Mouse (Mus musculus) thymus, postnatal 4 days (tissue): Measurements from ENCODE around the gene Ocrl.

Experiments
- DNase-seq: peaks from one replicate; pipeline ENCODE4 v3.0.0; 2021

The Ocrl gene

GRCm38 (mm10) chrX:47912306-47912792 lies at the start of gene Ocrl:
Gene Ocrl (plus strand): TSS chrX:47912387.
- DNase-seq = peak; percentile 79

GRCm38 (mm10) chrX:47880052-47880451 lies 32.1 kb upstream of the Ocrl start:
- peak; percentile 6 for DNase-seq

- no peak for DNase-seq
Observed at GRCm38 (mm10) chrX:47882813-47883212, 29.4 kb upstream of the Ocrl start.

GRCm38 (mm10) chrX:47887401-47887800 lies 24.8 kb upstream of the Ocrl start:
- no peak for DNase-seq

- DNase-seq = peak; percentile 3
Observed at GRCm38 (mm10) chrX:47891243-47891906, 20.8 kb upstream of the Ocrl start.

- DNase-seq = peak; percentile 4
Observed at GRCm38 (mm10) chrX:47891907-47892430, 20.2 kb upstream of the Ocrl start.

- DNase-seq = peak; percentile 4
Observed at GRCm38 (mm10) chrX:47892431-47893024, 19.7 kb upstream of the Ocrl start, which contains the start of gene Smarca1. Gene Smarca1 (minus strand): TSS chrX:47892974.

- peak; percentile 8 for DNase-seq
Observed at GRCm38 (mm10) chrX:47912904-47913542, 836 bp downstream of the Ocrl start.

- DNase-seq = no peak
Observed at GRCm38 (mm10) chrX:47913543-47913938, 1.4 kb downstream of the Ocrl start.

GRCm38 (mm10) chrX:47916831-47917230 lies 4.6 kb downstream of the Ocrl start:
- DNase-seq = no peak

GRCm38 (mm10) chrX:47920541-47920940 lies 8.4 kb downstream of the Ocrl start:
- DNase-seq = no peak

- no peak for DNase-seq
Observed at GRCm38 (mm10) chrX:47927981-47928380, 15.8 kb downstream of the Ocrl start.

- no peak for DNase-seq
Observed at GRCm38 (mm10) chrX:47930449-47930848, 18.3 kb downstream of the Ocrl start.

- no peak for DNase-seq
Observed at GRCm38 (mm10) chrX:47934352-47934751, 22.2 kb downstream of the Ocrl start.

- DNase-seq = no peak
Observed at GRCm38 (mm10) chrX:47936885-47937284, 24.7 kb downstream of the Ocrl start.

- no peak for DNase-seq
Observed at GRCm38 (mm10) chrX:47937740-47938139, 25.6 kb downstream of the Ocrl start.

- no peak for DNase-seq
Observed at GRCm38 (mm10) chrX:47949729-47950128, 37.5 kb downstream of the Ocrl start.

GRCm38 (mm10) chrX:47962579-47962978 lies 50.4 kb downstream of the Ocrl start:
- no peak for DNase-seq

GRCm38 (mm10) chrX:47970371-47970770 lies 58.2 kb downstream of the Ocrl start:
- no peak for DNase-seq

- no peak for DNase-seq
Observed at GRCm38 (mm10) chrX:47970864-47971263, 58.7 kb downstream of the Ocrl start.

GRCm38 (mm10) chrX:47971366-47972128 lies 59.4 kb downstream of the Ocrl start:
- DNase-seq = no peak

- DNase-seq = no peak
Observed at GRCm38 (mm10) chrX:47976551-47976950, 64.4 kb downstream of the Ocrl start.

GRCm38 (mm10) chrX:47977078-47977477 lies 64.9 kb downstream of the Ocrl start:
- DNase-seq = no peak
